Mouse (Mus musculus) kidney, adult 18-20 months (tissue): ENCODE measurements around the gene Tas2r134.

Experiments used
- DNase-seq: peaks from one replicate; pipeline ENCODE4 v3.0.0; 2021

Gene Tas2r134

GRCm38 (mm10) chr2:51657684-51658083 is 30.4 kb downstream of the Tas2r134 start:
- DNase-seq = no peak

GRCm38 (mm10) chr2:51658288-51658687 is 31.0 kb downstream of the Tas2r134 start:
- DNase-seq = no peak

GRCm38 (mm10) chr2:51674321-51674720 is 47.0 kb downstream of the Tas2r134 start:
- peak; percentile 23 for DNase-seq
